Mouse (Mus musculus) bone marrow, adult 2 months (tissue): ENCODE data around the gene Cab39.
A peak's percentile ranks its signal among the peaks of the same experiment; 100 is the strongest.

Experiments
- CTCF ChIP-seq: fragments of 200-500 bp; IDR thresholded peaks from 2 replicates; pipeline ENCODE4 v1.5.1; 2011; ENCODE audit warnings: low read length, control low read depth; ENCODE audit not compliant: control insufficient read depth, insufficient read depth
- POLR2A ChIP-seq: fragments of 200-500 bp; IDR thresholded peaks from 2 replicates; pipeline ENCODE4 v1.6.1; 2011; ENCODE audit warnings: low read depth, mild to moderate bottlenecking, control low read depth, low read length, borderline replicate concordance; ENCODE audit not compliant: control insufficient read depth

DNA sequence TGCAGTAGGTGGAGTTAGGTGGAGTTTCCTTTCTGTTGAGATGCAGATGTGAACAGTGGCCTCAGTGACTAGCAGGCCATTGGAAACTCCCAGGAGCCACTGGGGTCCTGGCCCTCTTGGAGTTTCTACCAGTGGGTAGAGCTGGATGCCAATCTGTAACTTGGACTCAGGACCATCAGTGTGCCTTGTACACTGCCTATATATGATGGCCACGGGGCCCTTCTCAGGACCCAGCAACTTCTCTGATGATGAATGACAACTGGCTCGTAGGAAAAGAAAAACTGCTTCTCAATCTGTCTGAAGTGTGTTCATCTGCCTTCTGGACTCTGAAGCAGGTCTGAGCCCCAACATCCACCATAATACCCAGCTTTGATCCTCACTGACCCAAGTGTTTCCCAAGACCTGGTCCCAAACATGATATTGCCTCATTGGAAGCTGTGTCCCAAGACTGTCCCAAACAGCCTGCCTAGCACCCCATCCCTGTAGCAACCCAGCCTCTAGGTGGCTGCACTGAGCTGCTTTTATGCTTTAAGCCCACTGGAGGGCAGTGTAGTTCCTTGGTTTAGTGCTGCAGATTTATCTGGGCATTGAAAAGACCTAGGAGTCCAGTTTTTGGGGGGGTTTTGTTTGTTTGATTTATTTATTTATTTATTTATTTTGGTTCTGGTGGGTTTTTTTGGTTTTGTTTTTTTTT, 59.9 kb downstream of the Cab39 start:
- TF ChIP-seq POLR2A (no peak), CTCF (peak; percentile 93)
